Mouse (Mus musculus) left cerebral cortex, adult 9 months (tissue): ENCODE results near the gene Dqx1.

ENCODE experiments used
- DNase-seq, 2 experiments: peaks; one replicate each; pipeline ENCODE4 v3.0.0; 2022; ENCODE audit warnings: low spot score in 2 of 2

The Dqx1 gene

GRCm38 (mm10) chr6:83033249-83034185 is 24.1 kb upstream of the Dqx1 start, which contains the start of the genes Dok1 and Loxl3:
Gene Dok1 (minus strand): TSS chr6:83033471.
Gene Loxl3 (plus strand): TSS chr6:83034173.
- peak in 1 of 2 experiments; percentile 28 for DNase-seq

- no peak for DNase-seq
Observed at GRCm38 (mm10) chr6:83034463-83035055, 23.1 kb upstream of the Dqx1 start.

GRCm38 (mm10) chr6:83037188-83037587 is 20.5 kb upstream of the Dqx1 start:
- DNase-seq, result no peak

- DNase-seq, result peak; percentile 54 to 92
Observed at GRCm38 (mm10) chr6:83038496-83039012, 19.1 kb upstream of the Dqx1 start.

GRCm38 (mm10) chr6:83040601-83041000 is 17.0 kb upstream of the Dqx1 start:
- DNase-seq, result no peak

- DNase-seq, result no peak
Observed at GRCm38 (mm10) chr6:83043561-83043960, 14.1 kb upstream of the Dqx1 start.

GRCm38 (mm10) chr6:83043993-83044392 is 13.7 kb upstream of the Dqx1 start:
- no peak for DNase-seq

GRCm38 (mm10) chr6:83044742-83045141 is 12.9 kb upstream of the Dqx1 start:
- DNase-seq, result no peak

GRCm38 (mm10) chr6:83049367-83049766 is 8.3 kb upstream of the Dqx1 start:
- no peak for DNase-seq

- peak in 1 of 2 experiments; percentile 42 for DNase-seq
Observed at GRCm38 (mm10) chr6:83053136-83053960, 4.3 kb upstream of the Dqx1 start.

- peak; percentile 96 to 98 for DNase-seq
Observed at GRCm38 (mm10) chr6:83054074-83054851, 3.4 kb upstream of the Dqx1 start, which contains the start of gene Aup1. Gene Aup1 (plus strand): TSS chr6:83054521.

GRCm38 (mm10) chr6:83054871-83055431 is 2.7 kb upstream of the Dqx1 start, which contains the start of gene Htra2:
Gene Htra2 (minus strand): TSS chr6:83055273.
- DNase-seq, result peak in 1 of 2 experiments; percentile 40

GRCm38 (mm10) chr6:83058725-83059124 is 1.1 kb downstream of the Dqx1 start:
- no peak for DNase-seq

GRCm38 (mm10) chr6:83065995-83066394 is 8.4 kb downstream of the Dqx1 start:
- DNase-seq, result no peak

- no peak for DNase-seq
Observed at GRCm38 (mm10) chr6:83066441-83066840, 8.8 kb downstream of the Dqx1 start.

- no peak for DNase-seq
Observed at GRCm38 (mm10) chr6:83068221-83068620, 10.6 kb downstream of the Dqx1 start.

- DNase-seq, result no peak
Observed at GRCm38 (mm10) chr6:83068706-83069487, 11.3 kb downstream of the Dqx1 start.

- DNase-seq, result no peak
Observed at GRCm38 (mm10) chr6:83069488-83070246, 12.0 kb downstream of the Dqx1 start.

- no peak for DNase-seq
Observed at GRCm38 (mm10) chr6:83070247-83070310, 12.4 kb downstream of the Dqx1 start, which contains the start of gene Tlx2. Gene Tlx2 (minus strand): TSS chr6:83070293.
